Mouse (Mus musculus): ENCODE results near the gene Gabrp.

Gabrp gene

DNA sequence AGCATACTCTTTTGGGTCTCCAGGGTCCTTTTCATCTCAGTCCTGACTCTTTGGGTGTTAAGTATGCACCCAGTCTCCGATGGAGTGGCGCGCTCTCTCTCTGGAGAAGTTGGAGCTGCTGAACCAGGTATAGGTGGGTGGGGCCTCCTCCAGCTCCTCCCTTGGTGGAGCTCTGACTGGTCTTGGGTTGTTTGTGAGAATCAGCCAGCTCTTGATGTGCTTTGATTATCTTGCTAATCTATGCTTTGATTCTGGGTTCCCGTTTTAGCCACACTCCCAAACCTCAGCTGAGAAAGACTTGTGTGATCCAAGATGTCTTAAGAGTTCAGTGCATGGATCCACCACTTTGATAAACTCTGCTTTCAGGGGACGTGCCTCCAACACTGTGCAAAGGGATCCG lies at the start of gene Gabrp:
Gene Gabrp (minus strand): TSS at position 101 of the 400 bp plus-strand sequence.
- no peak for DNase-seq (ENCODE audit: low spot score)

- DNase-seq (ENCODE audit: low spot score), result no peak
These were observed 48.5 kb upstream of the Gabrp start for GRCm38 (mm10) chr11:33627136-33627742.

DNA sequence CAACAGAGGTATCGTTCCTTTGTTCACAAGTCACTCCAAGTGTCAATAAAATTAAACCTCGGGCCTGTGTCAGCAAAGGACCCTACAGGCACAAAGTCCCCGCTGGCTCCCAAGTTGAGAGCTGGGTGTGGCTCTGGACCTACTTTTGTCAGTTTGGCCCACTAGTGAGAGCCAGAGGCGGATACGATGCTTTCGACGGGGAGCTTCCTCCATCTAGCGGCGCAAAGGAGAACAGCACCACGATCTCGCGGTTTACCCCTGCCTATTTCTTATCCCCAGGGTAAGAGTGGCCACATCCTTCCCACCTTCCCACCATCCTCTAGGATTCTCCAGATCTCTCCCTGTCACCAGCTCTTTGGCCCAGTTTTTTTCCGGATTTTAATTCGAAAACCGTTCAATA lies 35.5 kb upstream of the Gabrp start:
- peak; percentile 73 for DNase-seq (ENCODE audit: low spot score)

GRCm38 (mm10) chr11:33607784-33608183 lies 29.0 kb upstream of the Gabrp start:
- no peak for DNase-seq (ENCODE audit: low spot score)

DNA sequence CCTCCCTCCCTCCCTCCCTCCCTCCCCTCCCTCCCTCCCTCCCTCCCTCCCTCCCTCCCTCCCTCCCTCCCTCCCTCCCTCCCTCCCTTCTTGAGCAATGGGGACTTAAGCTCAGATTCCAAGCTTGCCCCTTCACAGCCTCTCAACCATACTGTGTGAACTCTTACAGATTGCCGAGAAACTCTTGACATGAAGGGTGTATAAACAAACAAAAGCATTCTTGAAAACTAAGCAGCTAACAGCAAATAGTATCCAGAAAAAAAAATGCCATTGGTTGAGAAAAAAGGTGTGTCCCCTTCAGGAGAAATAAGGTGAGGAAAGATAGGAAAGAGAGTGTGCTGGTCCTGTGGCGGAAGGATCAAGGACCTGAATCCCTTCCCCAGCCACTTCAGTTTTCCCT lies 24.4 kb upstream of the Gabrp start:
- DNase-seq (ENCODE audit: low spot score), result no peak

DNA sequence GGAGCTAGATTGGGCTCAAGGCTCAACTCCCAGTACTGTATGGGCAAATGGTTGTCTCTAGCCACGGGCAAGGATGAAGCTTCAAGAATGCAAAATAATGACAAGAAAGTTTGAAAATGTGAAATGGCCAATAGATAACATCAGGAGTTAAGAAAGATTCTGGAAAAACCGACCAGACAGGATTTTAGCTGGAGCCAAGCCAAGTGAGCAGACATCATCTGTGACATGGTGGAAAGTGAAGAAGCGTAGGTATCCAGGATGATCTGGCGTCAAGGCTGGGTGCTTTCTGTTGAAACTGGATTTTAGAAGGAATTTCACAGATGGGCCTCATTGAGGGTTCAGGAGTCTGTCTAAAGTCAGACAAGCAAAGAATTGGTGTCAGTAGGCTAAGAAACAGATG lies 20.2 kb upstream of the Gabrp start, which contains the start of gene D130052B06Rik:
Gene D130052B06Rik (plus strand): TSS at position 317 of the 400 bp plus-strand sequence.
- DNase-seq (ENCODE audit: low spot score), result no peak

- DNase-seq (ENCODE audit: low spot score), result no peak
These were observed 17.9 kb upstream of the Gabrp start for GRCm38 (mm10) chr11:33596655-33597054.

- no peak for DNase-seq (ENCODE audit: low spot score)
These were observed 14.1 kb upstream of the Gabrp start for GRCm38 (mm10) chr11:33592826-33593225.

DNA sequence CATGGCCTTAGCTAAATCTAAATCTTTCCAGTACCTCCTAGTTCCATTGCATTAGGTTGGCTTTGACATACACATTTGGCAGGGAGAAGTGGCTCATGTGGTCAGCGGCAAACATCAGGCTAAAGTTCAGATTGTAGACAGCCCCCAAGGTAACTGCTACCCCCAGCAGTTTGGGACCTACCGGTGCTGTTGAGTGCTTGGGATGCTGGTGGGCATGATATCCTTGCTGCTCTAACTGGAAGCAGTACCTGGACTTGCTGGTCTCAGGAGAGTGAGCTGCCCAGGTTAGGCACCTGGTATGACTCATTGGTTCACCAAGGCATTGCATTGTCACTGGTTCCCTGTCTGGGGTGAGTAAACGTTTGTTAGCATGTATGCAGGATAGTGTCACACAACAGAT lies 12.0 kb upstream of the Gabrp start:
- no peak for DNase-seq (ENCODE audit: low spot score)

DNA sequence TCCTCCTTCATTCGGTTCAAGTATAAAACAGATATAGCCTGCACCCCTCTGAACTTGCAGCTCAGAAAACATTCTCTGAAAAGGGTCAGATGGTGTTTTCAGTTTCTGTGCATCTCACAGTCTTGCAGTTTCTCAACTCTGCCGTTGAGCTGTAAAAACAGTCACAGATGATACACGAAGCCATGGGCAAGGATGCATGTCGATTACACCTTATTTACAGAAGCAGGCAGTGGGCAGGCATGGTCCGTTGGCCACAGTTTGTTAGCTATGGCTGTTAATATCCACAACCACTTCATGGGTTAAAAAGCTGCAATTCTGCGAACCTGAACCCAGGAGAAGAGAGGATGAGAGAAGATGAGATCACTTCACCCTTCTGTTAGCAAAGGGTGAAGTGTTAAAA lies 7.9 kb upstream of the Gabrp start:
- DNase-seq (ENCODE audit: low spot score), result no peak

DNA sequence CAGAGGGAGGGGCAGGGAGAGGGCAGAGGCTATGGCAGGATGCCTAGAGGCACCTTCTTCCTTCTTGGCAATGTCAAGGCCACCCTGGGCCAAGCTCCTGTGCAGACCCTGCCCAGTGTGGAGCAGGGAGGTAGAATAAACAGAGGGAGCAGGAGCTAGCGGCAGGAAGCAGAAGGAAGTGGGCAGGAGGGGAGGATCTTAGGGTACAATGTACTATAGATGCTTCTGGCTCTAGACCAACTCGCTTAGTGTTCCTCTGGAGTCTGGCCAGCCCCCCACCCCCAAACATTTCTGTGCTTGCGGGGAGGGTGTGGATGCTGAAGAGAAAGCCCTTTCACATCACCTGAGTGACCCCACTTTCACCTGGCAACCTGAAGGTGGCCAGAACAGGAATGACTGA lies 862 bp upstream of the Gabrp start:
- peak; percentile 15 for DNase-seq (ENCODE audit: low spot score)

- DNase-seq (ENCODE audit: low spot score), result no peak
These were observed 3.8 kb downstream of the Gabrp start for GRCm38 (mm10) chr11:33574944-33575343.

DNA sequence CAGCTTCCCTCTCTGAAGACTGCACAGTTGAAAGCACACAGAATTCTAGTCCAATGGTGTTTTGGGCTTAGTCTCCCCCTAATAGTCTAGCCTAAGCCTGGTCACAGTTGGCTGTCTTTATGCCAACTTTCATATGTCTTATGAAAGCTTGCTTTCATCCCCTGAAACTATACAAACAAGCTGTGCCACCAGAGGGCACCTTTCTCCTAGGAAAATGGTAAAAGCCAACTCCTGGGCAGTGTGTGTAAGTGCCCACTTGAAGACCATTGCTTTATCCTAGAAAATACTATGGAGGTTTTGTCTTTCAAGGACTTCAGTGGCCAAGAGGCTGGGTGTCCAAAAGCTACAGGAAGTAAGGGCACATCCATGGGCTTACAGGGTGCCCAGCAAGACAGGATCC lies 8.3 kb downstream of the Gabrp start:
- DNase-seq (ENCODE audit: low spot score), result no peak

GRCm38 (mm10) chr11:33563921-33564320 lies 14.8 kb downstream of the Gabrp start:
- no peak for DNase-seq (ENCODE audit: low spot score)

- peak; percentile 1 for DNase-seq (ENCODE audit: low spot score)
These were observed 24.6 kb downstream of the Gabrp start for GRCm38 (mm10) chr11:33554123-33554522.

DNA sequence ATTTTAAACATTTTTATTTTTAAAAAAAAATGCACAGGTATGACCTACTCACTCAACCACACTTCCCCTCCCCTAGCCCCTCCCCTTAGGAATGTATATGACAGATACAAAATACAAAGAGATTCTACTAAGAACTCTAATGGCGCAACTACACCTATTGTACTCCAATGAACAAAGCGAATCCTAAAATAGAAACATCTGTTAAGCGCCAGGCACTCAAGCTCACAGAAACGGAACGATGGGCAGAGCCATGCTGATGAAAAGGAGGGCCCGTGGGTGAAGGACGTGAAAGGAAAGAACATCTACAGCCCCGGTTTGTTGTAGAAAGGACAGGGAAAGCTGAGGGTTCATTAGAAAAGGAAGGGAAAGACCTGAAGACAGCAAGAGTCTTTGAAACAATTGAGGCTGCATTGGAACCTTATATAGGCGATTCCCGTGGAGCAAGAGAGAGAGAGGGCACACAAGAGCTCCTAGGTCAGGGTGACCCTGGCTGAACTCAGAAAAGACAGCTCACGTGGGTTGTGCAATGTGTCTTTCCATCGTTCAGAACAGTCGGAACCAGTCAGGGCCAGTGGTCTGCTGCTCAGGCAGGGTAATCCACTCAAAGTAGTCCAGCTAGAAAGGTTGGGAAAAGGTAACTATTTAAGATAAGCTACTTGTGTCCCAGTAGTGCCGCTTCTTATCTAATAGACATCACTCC lies 27.7 kb downstream of the Gabrp start:
- no peak for DNase-seq (ENCODE audit: low spot score)

- no peak for DNase-seq (ENCODE audit: low spot score)
These were observed 31.4 kb downstream of the Gabrp start for GRCm38 (mm10) chr11:33547386-33547785.

GRCm38 (mm10) chr11:33544945-33545344 lies 33.8 kb downstream of the Gabrp start:
- no peak for DNase-seq (ENCODE audit: low spot score)

DNA sequence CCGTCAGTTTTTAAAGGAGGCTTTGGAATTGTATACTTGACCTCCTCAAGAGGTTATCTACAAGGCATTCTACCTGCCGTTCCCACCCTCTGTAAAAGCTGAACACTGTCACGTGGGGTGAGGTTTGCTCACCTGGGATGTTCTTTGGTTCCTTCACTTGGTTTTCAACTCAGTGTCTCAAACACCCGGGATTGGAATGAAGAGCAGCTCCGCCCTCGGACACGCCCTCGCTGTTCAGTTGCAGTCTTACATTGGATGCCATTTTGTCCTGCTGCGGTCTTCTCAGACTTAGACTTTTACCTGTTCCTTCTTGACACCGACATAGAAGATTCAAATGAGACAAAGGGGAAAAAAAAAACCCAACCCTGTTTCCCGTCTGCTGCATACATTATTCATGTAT lies 34.6 kb downstream of the Gabrp start:
- DNase-seq (ENCODE audit: low spot score), result no peak

DNA sequence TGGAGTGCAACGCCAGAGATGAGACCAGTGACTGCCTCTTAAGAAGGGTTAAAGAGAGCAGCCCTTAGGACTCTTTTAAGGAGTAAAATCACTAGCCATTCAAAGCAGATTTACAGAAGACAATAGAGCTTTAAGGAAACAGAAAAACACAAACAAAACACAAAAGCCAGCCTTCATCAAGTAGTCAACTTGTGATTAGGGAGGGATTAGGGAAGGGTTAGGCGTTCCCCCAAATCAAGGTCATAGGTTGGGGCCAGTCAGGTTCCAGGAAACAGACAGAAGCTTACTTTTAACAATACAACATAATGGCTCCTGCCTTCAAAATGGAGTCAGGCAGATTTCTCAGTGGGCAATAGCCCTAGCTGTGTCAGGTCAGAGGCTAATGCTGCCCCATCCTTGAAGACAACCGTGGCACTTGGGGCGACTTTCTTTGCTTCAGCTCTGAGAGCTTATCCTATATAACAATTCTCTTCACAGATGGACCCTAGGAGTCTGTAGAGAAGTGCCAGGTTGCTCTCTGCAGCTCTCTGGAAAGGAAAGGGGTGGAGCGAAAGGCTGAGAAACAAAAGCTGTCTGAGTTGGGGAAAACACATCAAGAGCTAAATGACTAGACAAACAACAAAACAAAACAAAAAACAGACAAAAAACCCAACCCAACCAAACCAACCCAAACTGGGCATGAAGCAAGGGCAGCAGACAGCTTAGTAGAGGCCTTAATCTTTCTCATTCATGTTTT lies 41.2 kb downstream of the Gabrp start:
- no peak for DNase-seq (ENCODE audit: low spot score)

GRCm38 (mm10) chr11:33536636-33537035 lies 42.1 kb downstream of the Gabrp start:
- DNase-seq (ENCODE audit: low spot score), result no peak

DNA sequence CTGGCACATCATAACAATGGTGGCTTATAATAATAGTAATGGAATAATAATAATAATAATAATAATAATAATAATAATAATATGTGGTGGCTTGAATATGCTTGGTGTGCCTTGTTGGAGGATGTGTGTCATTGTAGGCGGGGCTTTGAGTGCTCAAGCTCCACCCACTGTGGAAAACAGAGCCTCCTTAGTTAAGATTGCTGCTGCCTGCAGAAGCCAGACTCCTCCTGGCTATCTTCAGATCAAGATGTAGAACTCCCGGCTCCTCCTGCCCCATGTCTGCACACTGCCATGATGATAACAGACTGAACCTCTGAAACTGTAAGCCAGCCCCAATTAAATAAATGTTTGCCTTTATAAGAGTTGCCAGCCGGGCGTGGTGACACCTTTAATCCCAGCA lies 44.2 kb downstream of the Gabrp start:
- DNase-seq (ENCODE audit: low spot score), result no peak

DNA sequence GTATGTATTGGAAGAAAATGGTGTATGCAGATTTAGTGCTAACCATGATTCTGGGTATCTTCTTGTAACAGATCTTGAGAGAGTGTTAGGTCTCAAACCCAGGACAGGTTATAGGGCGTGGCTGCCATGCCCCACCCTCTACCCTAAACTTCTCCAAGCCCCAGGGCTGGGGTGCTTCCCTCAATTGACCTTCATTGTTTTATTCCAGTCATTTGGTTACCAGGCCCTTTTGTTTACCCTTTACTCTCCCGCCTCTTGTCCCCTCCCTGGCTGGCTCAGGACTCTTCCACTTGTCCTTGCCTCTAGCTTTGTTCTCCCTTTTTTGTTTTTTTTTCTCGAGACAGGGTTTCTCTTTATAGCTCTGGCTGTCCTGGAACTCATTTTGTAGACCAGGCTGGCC lies 45.2 kb downstream of the Gabrp start:
- no peak for DNase-seq (ENCODE audit: low spot score)

Measured in ovary, postnatal 14 days (tissue).